Mouse (Mus musculus) kidney, adult 2 months (tissue): ENCODE measurements around the gene Art3.

Experiments
- CTCF ChIP-seq: fragments of 200-500 bp; conservative IDR thresholded peaks from 2 replicates; pipeline ENCODE4 v1.5.1; 2011; ENCODE audit warnings: low read depth, mild to moderate bottlenecking, control low read depth, low read length, moderate library complexity, mixed read lengths; ENCODE audit not compliant: insufficient read depth, insufficient read length
- POLR2A ChIP-seq: fragments of 200-500 bp; IDR thresholded peaks from one replicate; pipeline ENCODE4 v1.6.1; 2011; ENCODE audit warnings: low read depth, low read length, control low read depth

GRCm38 (mm10) chr5:92434571-92434985 lies 103.0 kb downstream of the Art3 start:
- TF ChIP-seq CTCF = no peak
- TF ChIP-seq POLR2A = no peak
